Mouse (Mus musculus) naive thymus-derived CD4-positive, alpha-beta T cell, adult 5 months (primary cell): ENCODE results near the gene Cd300ld. TPM values are rescaled to one million over a fixed set of nuclear protein-coding genes. Genes with fewer than 3 reads are reported as not detected.

Experiments
- polyA plus RNA-seq: library from polyadenylated mRNA; unstranded; fragments of 100-300 nt; shearing (Covaris generic); gene quantifications from one replicate; pipeline ENCODE4 v1.2.1, GENCODE M21; 2017

Gene Cd300ld
- not detected for polyA plus RNA-seq

DNA sequence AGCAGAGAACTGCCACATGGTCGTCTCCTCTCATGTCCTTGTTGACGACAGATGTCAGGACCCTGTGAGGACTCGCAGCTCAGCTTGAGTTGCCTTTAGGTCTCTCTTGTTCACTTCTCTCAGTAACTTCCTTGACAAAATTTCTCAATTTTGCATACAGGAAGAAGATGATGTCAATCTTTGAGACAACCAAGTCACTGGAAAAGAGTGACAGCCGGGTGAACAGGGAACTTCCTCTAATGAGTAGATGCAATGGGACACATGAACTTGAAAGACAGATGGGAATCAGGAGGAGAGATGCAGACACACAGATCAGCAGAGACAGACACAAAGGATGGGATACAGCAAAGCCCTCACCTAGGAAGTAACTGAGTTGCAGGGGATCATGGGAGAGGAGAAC, at the start of gene Cd300ld:
Gene Cd300ld, minus strand, starts transcription at position 130 of the 400 bp plus-strand sequence.

DNA sequence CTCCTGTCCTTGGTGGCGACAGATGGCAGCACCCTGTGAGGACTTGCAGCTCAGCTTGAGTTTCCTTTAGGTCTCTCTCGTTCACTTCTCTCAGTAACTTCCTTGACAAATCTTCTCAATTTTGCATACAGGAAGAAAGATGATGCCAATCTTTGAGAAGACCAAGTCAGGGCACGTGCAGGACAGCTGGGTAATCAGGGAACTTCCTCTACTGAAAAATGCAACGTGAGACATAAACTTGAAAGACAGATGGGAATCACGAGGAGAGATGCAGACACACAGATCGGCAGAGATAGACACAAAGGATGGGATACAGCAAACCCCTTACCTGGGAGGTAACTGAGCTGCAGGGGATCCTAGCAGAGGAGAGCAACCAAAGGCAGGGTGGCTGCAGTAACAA, 47.9 kb upstream of the Cd300ld start, which contains the start of gene Cd300ld5:
Gene Cd300ld5, minus strand, starts transcription at position 101 of the 400 bp plus-strand sequence.

DNA sequence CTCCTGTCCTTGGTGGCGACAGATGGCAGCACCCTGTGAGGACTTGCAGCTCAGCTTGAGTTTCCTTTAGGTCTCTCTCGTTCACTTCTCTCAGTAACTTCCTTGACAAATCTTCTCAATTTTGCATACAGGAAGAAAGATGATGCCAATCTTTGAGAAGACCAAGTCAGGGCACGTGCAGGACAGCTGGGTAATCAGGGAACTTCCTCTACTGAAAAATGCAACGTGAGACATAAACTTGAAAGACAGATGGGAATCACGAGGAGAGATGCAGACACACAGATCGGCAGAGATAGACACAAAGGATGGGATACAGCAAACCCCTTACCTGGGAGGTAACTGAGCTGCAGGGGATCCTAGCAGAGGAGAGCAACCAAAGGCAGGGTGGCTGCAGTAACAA, 37.2 kb upstream of the Cd300ld start, which contains the start of gene Cd300ld4:
Gene Cd300ld4, minus strand, starts transcription at position 101 of the 400 bp plus-strand sequence.

DNA sequence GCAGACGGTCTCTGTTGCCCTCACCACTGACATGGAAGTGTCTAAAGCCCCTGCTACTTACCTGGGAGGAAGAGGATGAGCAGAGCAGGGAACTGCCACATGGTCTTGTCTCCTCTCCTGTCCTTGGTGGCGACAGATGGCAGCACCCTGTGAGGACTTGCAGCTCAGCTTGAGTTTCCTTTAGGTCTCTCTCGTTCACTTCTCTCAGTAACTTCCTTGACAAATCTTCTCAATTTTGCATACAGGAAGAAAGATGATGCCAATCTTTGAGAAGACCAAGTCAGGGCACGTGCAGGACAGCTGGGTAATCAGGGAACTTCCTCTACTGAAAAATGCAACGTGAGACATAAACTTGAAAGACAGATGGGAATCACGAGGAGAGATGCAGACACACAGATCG, 26.4 kb upstream of the Cd300ld start, which contains the start of gene Cd300ld2:
Gene Cd300ld2, minus strand, starts transcription at position 101 of the 400 bp plus-strand sequence.

DNA sequence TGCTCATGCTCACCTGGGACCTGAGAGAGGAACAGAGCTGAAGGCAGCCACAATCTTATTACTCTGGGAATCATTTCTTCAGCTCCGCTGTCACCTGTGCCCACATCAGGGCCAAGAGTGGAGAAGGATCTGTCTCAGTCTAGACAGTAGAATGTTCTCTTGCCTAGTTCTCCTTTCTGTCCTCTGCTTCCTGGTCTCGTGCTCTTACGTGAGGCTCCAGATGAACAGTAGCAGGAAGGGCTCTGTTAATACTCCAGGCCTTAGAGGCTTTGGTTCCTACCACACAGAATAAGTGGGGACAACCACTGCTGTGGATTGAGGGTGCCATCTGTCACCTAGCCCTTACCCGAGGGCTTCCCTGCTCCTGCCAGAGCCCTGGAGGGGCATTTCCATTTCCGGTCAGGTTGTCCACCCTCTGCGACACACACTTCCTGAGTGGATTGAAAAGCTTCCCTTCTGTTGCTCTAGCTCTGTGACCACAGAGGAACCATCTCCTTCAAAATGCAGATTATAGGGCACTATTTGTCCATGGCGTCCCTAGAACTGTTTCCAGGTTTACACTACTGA, 11.8 kb upstream of the Cd300ld start, which contains the start of gene Cd300c2:
Gene Cd300c2, minus strand, starts transcription at position 407 of the 567 bp plus-strand sequence.

DNA sequence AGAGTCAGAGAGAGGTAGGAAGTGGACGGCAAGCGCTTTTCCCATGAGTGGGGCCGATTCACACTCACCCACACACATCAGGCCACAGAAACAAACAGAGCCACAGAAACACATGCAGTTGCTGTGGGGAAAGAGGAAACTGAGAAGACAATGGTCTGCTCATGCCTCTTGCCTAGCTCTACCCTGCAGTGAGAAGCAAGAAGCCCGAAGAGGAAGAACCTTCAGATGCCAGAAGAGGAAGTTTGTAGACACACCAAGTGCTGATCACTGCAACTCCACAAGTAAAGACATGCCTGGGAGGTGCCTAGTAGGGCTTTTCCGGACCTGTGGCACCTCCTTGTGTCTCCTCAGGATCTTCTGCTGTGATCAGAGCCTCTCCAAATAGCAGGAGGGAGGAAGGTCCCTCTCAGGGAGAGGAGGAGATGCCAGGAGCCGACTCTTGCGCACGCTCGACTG, 20.9 kb downstream of the Cd300ld start, which contains the start of gene Cd300c:
Gene Cd300c, minus strand, starts transcription at position 406 of the 456 bp plus-strand sequence.

DNA sequence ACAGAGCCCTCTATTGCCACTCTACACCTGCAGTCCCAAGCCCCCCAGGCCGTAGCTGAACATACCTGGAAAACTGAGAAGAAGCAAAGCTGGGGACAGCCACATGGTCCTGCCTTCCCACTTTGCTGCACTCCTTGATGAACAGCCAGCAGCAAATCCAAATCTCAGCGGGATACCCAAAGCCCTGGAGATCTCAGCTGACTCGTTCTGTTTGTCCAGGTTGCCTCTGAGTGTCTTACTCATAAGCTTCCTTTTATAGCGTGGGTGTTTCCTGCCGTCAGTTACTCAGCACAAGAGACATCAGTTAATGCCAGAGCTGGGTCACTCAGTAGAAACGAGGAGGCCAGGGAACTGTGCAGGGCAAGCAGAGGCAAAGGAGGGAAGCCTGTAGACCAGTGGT, 55.6 kb downstream of the Cd300ld start, which contains the start of gene Cd300lb:
Gene Cd300lb, minus strand, starts transcription at position 243 of the 400 bp plus-strand sequence.

Other genes starting within 250 kb of the Cd300ld start
- not detected for gene Kif19a, start 224.5 kb downstream of the Cd300ld start, polyA plus RNA-seq
- not detected for gene Btbd17, start 194.0 kb downstream of the Cd300ld start, polyA plus RNA-seq
- gene Gpr142, start 191.0 kb downstream of the Cd300ld start, polyA plus RNA-seq, result not detected
- not detected for gene Gprc5c, start 138.8 kb downstream of the Cd300ld start, polyA plus RNA-seq
- gene Cd300a, start 99.9 kb downstream of the Cd300ld start, polyA plus RNA-seq, result 0.07 TPM
- gene Cd300lb, start 55.5 kb downstream of the Cd300ld start, polyA plus RNA-seq, result not detected
- gene Cd300c, start 20.8 kb downstream of the Cd300ld start, polyA plus RNA-seq, result not detected
- gene Cd300c2, start 12.0 kb upstream of the Cd300ld start, polyA plus RNA-seq, result not detected
- not detected for gene Cd300ld2, start 26.3 kb upstream of the Cd300ld start, polyA plus RNA-seq
- not detected for gene Cd300ld4, start 37.1 kb upstream of the Cd300ld start, polyA plus RNA-seq
- not detected for gene Cd300ld5, start 47.8 kb upstream of the Cd300ld start, polyA plus RNA-seq
- not detected for gene Cd300ld3, start 58.5 kb upstream of the Cd300ld start, polyA plus RNA-seq
- not detected for gene Cd300e, start 72.3 kb upstream of the Cd300ld start, polyA plus RNA-seq
- 45.1 TPM for gene Rab37, start 101.5 kb upstream of the Cd300ld start, polyA plus RNA-seq
- 0.29 TPM for gene Cd300lf, start 144.1 kb upstream of the Cd300ld start, polyA plus RNA-seq
- 167 TPM for gene Slc9a3r1, start 173.4 kb upstream of the Cd300ld start, polyA plus RNA-seq
- gene Tmem104, start 197.6 kb upstream of the Cd300ld start, polyA plus RNA-seq, result 11.7 TPM
- gene Nat9, start 197.9 kb upstream of the Cd300ld start, polyA plus RNA-seq, result 9.5 TPM